ENCODE assay signal across 22 mouse cellular contexts in the genomic region with DNA sequence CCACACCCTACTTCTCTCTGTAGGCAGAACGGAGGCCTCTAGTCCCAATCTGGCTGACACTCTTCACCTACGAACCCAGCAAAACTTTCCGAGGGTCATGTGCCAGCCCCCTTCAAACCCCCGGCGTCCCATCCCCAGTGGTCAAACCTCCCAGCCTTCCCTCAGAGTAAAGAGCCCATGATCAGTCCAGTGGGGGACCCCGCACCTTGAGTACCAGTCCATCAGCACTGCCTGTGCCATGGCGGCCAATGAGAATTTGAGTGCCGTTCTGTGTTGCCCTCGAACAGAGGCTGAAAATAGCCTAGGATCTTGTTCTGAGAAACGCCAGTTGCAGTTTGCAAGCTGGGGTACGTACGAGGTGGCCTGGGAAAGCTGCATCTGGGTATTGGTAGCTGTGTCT. TPM values are rescaled to one million over a fixed set of nuclear protein-coding genes. Genes with fewer than 3 reads are reported as not detected.
A peak's percentile ranks its signal among the peaks of the same experiment; 100 is the strongest.
DNase-seq lines count a peak whose midpoint lies in the region; ATAC-seq lines count a peak whose summit lies in the region.
"Had no signal": no experiment of that assay in that cellular context is flagged by ENCODE, and none has a peak within 500 bp of the region (broad histone marks: within the 10 kb centered on the region; RNA-seq: fewer than 3 reads in every experiment).

No protein-coding gene starts in this region.

- peaks cover 32% of the 10 kb centered on the region for H3K4me1 ChIP-seq in embryonic facial prominence, embryonic 12.5 days
- H3K4me1 ChIP-seq in embryonic facial prominence, embryonic 10.5 days: peaks cover 42% of the 10 kb centered on the region
- H3K4me1 ChIP-seq in heart, embryonic 13.5 days: peaks cover 69% of the 10 kb centered on the region
- H3K4me1 ChIP-seq in embryonic facial prominence, embryonic 15.5 days: peaks cover 57% of the 10 kb centered on the region
- peaks cover 42% of the 10 kb centered on the region for H3K4me1 ChIP-seq in stomach, embryonic 15.5 days

- peak overlapping the region; percentile 0; the same call in 1 of the 2 replicates for H3K27ac ChIP-seq in embryonic facial prominence, embryonic 12.5 days
- no peak overlapping the region; the same call in 1 of the 2 replicates for H3K27ac ChIP-seq in embryonic facial prominence, embryonic 10.5 days (replicated peaks)
- peak overlapping the region; percentile 92 for H3K27ac ChIP-seq in heart, embryonic 13.5 days (replicated peaks)
- peak overlapping the region; percentile 25; the same call in 1 of the 2 replicates for H3K27ac ChIP-seq in embryonic facial prominence, embryonic 15.5 days (replicated peaks)
- peak overlapping the region; percentile 77 for H3K27ac ChIP-seq in stomach, embryonic 15.5 days
- H3K27ac ChIP-seq: forebrain, embryonic 12.5 days; liver, embryonic 15.5 days; lung, embryonic 15.5 days; neural tube, embryonic 13.5 days had no signal

- no peaks in the 10 kb centered on the region for H3K36me3 ChIP-seq in embryonic facial prominence, embryonic 12.5 days
- H3K36me3 ChIP-seq in embryonic facial prominence, embryonic 10.5 days (replicated peaks): no peaks in the 10 kb centered on the region
- no peaks in the 10 kb centered on the region for H3K36me3 ChIP-seq in heart, embryonic 13.5 days
- H3K36me3 ChIP-seq in embryonic facial prominence, embryonic 15.5 days: no peaks in the 10 kb centered on the region
- H3K36me3 ChIP-seq in stomach, embryonic 15.5 days: no peaks in the 10 kb centered on the region
- H3K36me3 ChIP-seq: forebrain, embryonic 12.5 days; liver, embryonic 15.5 days; lung, embryonic 15.5 days; neural tube, embryonic 13.5 days had no signal

- no peak overlapping the region for H3K4me2 ChIP-seq in embryonic facial prominence, embryonic 12.5 days (replicated peaks)
- peak overlapping the region; percentile 9 for H3K4me2 ChIP-seq in heart, embryonic 13.5 days
- no peak overlapping the region for H3K4me2 ChIP-seq in embryonic facial prominence, embryonic 15.5 days (replicated peaks)
- no peak overlapping the region for H3K4me2 ChIP-seq in stomach, embryonic 15.5 days
- H3K4me2 ChIP-seq: forebrain, embryonic 12.5 days; liver, embryonic 15.5 days; lung, embryonic 15.5 days; neural tube, embryonic 13.5 days had no signal

- no peak overlapping the region for H3K9ac ChIP-seq in embryonic facial prominence, embryonic 12.5 days
- peak overlapping the region; percentile 13; the same call in 1 of the 2 replicates for H3K9ac ChIP-seq in heart, embryonic 13.5 days
- no peak overlapping the region for H3K9ac ChIP-seq in embryonic facial prominence, embryonic 15.5 days
- H3K9ac ChIP-seq in stomach, embryonic 15.5 days: no peak overlapping the region
- H3K9ac ChIP-seq: forebrain, embryonic 12.5 days; liver, embryonic 15.5 days; lung, embryonic 15.5 days; neural tube, embryonic 13.5 days had no signal

- no peak for ATAC-seq in embryonic facial prominence, embryonic 12.5 days (ENCODE audit: insufficient number of reproducible peaks, insufficient read depth, low FRiP score, low TSS enrichment)
- ATAC-seq in heart, embryonic 13.5 days (ENCODE audit: extremely low read depth, insufficient number of reproducible peaks, low FRiP score, low TSS enrichment): no peak
- no peak for ATAC-seq in embryonic facial prominence, embryonic 15.5 days (ENCODE audit: insufficient number of reproducible peaks, low FRiP score, low TSS enrichment, low read depth)
- no peak for ATAC-seq in stomach, embryonic 15.5 days (ENCODE audit: insufficient read depth, low FRiP score, low read depth)
- ATAC-seq: activated CD4-positive, CD25-positive, alpha-beta regulatory T cell, adult 4 months; intestine, postnatal 0 days; midbrain, embryonic 16.5 days had no signal

- H3K9me3 ChIP-seq in embryonic facial prominence, embryonic 12.5 days: no peaks in the 10 kb centered on the region
- H3K9me3 ChIP-seq in embryonic facial prominence, embryonic 10.5 days: no peaks in the 10 kb centered on the region
- no peaks in the 10 kb centered on the region for H3K9me3 ChIP-seq in heart, embryonic 13.5 days
- no peaks in the 10 kb centered on the region for H3K9me3 ChIP-seq in embryonic facial prominence, embryonic 15.5 days (replicated peaks)
- no peaks in the 10 kb centered on the region for H3K9me3 ChIP-seq in stomach, embryonic 15.5 days
- H3K9me3 ChIP-seq: forebrain, embryonic 12.5 days; liver, embryonic 15.5 days; lung, embryonic 15.5 days; neural tube, embryonic 13.5 days had no signal

- H3K4me3 ChIP-seq in embryonic facial prominence, embryonic 12.5 days: no peak overlapping the region
- no peak overlapping the region for H3K4me3 ChIP-seq in embryonic facial prominence, embryonic 10.5 days
- no peak overlapping the region for H3K4me3 ChIP-seq in heart, embryonic 13.5 days
- no peak overlapping the region for H3K4me3 ChIP-seq in embryonic facial prominence, embryonic 15.5 days (replicated peaks)
- no peak overlapping the region for H3K4me3 ChIP-seq in stomach, embryonic 15.5 days (replicated peaks)
- H3K4me3 ChIP-seq: erythroblast, embryonic 14.5 days; forebrain, embryonic 12.5 days; liver, embryonic 15.5 days; lung, embryonic 15.5 days; myocyte; neural tube, embryonic 13.5 days had no signal

- H3K27me3 ChIP-seq in embryonic facial prominence, embryonic 12.5 days: no peaks in the 10 kb centered on the region
- 0 out of 2 replicates have a peak, but pooled peaks cover 11% of the 10 kb centered on the region for H3K27me3 ChIP-seq in embryonic facial prominence, embryonic 10.5 days (replicated peaks; ENCODE audit: low read depth, poor library complexity, severe bottlenecking)
- peaks cover 4% of the 10 kb centered on the region; the same call in 1 of the 2 replicates for H3K27me3 ChIP-seq in heart, embryonic 13.5 days (replicated peaks)
- H3K27me3 ChIP-seq in embryonic facial prominence, embryonic 15.5 days: no peaks in the 10 kb centered on the region
- H3K27me3 ChIP-seq in stomach, embryonic 15.5 days (replicated peaks): no peaks in the 10 kb centered on the region
- H3K27me3 ChIP-seq: lung, embryonic 15.5 days; neural tube, embryonic 13.5 days had no signal

- 84% methylated on average over 12 of the region's 12 CpGs for WGBS in embryonic facial prominence, embryonic 12.5 days
- 89% methylated on average over 12 of the region's 12 CpGs for WGBS in embryonic facial prominence, embryonic 10.5 days
- WGBS in heart, embryonic 13.5 days: 36% methylated on average over 12 of the region's 12 CpGs
- WGBS in embryonic facial prominence, embryonic 15.5 days: 68% methylated on average over 12 of the region's 12 CpGs
- 76% methylated on average over 12 of the region's 12 CpGs for WGBS in stomach, embryonic 15.5 days

- DNase-seq in embryonic facial prominence, embryonic 10.5 days (ENCODE audit: low spot score): no peak
- DNase-seq in heart, postnatal 4 days: no peak
- DNase-seq in ovary, adult 18-20 months (ENCODE audit: low spot score): no peak
- DNase-seq: cerebellum, adult 2 months; cerebellum, postnatal 25 days; gastrocnemius, postnatal 25 days; liver; thymus, adult 18-20 months; thymus, postnatal 36 days had no signal

RNA-seq across cellular contexts. Expression of a gene that starts 27.2 kb away (rescaled TPM):
- 1.4 and 1.8 TPM in 2 replicates for polyA plus RNA-seq in embryonic facial prominence, embryonic 12.5 days (2016; fragmentation: Nextera tagmentation; extraction: Ambion mirVana)
- polyA plus RNA-seq in embryonic facial prominence, embryonic 10.5 days (2016; fragmentation: Nextera tagmentation; extraction: Ambion mirVana): 1.0 and 1.1 TPM in 2 replicates
- 0.36 and 0.68 TPM in 2 replicates for polyA plus RNA-seq in heart, embryonic 13.5 days (2015; fragmentation: Nextera tagmentation; extraction: Ambion mirVana)
- total RNA-seq in heart, postnatal 4 days (2021): 1 to 10 TPM; 2.3 to 3.2 TPM
- polyA plus RNA-seq in embryonic facial prominence, embryonic 15.5 days (2015; fragmentation: Nextera tagmentation; extraction: Ambion mirVana): 1.6 and 1.8 TPM in 2 replicates
- polyA plus RNA-seq in stomach, embryonic 15.5 days (2015; fragmentation: Nextera tagmentation; extraction: Ambion mirVana): 1.8 TPM in 2 replicates
- polyA plus RNA-seq: erythroblast, embryonic 14.5 days; myocyte had no signal
